Mouse (Mus musculus) heart, embryonic 13.5 days (tissue): ENCODE measurements around the gene Slc30a7. TPM values are rescaled to one million over a fixed set of nuclear protein-coding genes. Genes with fewer than 3 reads are reported as not detected.
A peak's percentile ranks its signal among the peaks of the same experiment; 100 is the strongest.

ENCODE experiments used
- ATAC-seq: fragments of 200-750 bp; cut with Nextera tagmentation; 2 replicates; pipeline ENCODE4 v1.8.0; 2017; ENCODE audit warnings: moderate TSS enrichment; ENCODE audit not compliant: insufficient number of reproducible peaks, low FRiP score, low TSS enrichment; ENCODE audit errors: extremely low read depth
- H3K27ac ChIP-seq: fragments of 300-500 bp; sonication (generic); replicated peaks from 2 replicates; pipeline ENCODE4 v1.5.1; 2015; ENCODE audit warnings: moderate library complexity, mild to moderate bottlenecking, inconsistent platforms
- H3K27me3 ChIP-seq: fragments of 300-500 bp; sonication (generic); replicated peaks from 2 replicates; pipeline ENCODE4 v1.6.1; 2015; ENCODE audit warnings: mild to moderate bottlenecking, inconsistent platforms
- H3K36me3 ChIP-seq: fragments of 300-500 bp; sonication (generic); 2 replicates; pipeline ENCODE4 v1.6.1; 2015; ENCODE audit warnings: mild to moderate bottlenecking, inconsistent platforms
- H3K4me1 ChIP-seq: fragments of 300-500 bp; sonication (generic); 2 replicates; pipeline ENCODE4 v1.6.1; 2015; ENCODE audit warnings: inconsistent platforms
- H3K4me2 ChIP-seq: fragments of 300-500 bp; sonication (generic); 2 replicates; pipeline ENCODE4 v1.6.1; 2015; ENCODE audit warnings: inconsistent platforms, mild to moderate bottlenecking, moderate library complexity
- H3K4me3 ChIP-seq: fragments of 300-500 bp; sonication (generic); 2 replicates; pipeline ENCODE4 v1.5.1; 2015; ENCODE audit warnings: moderate library complexity, mild to moderate bottlenecking, inconsistent platforms
- H3K9ac ChIP-seq: fragments of 300-500 bp; sonication (generic); 2 replicates; pipeline ENCODE4 v1.6.1; 2015; ENCODE audit warnings: inconsistent platforms, mild to moderate bottlenecking, moderate library complexity
- H3K9me3 ChIP-seq: fragments of 300-500 bp; sonication (generic); 2 replicates; pipeline ENCODE4 v1.6.1; 2016; ENCODE audit warnings: inconsistent platforms
- WGBS: fragments of 180-500 bp; shearing (Covaris S2); methylation state at CpG from one replicate; pipeline ENCODE4 v1.1.7; 2015; ENCODE audit warnings: mixed read lengths; 5-methylcytosine and 5-hydroxymethylcytosine counted together
- polyA plus RNA-seq: library from polyadenylated mRNA; unstranded; fragments of >200 nt; fragmentation: Nextera tagmentation; extraction: Ambion mirVana; gene quantifications from 2 replicates; pipeline ENCODE4 v1.2.1, GENCODE M21; 2015

The Slc30a7 gene
- polyA plus RNA-seq: 17.4 and 19.8 TPM in 2 replicates

- Histone ChIP-seq H3K4me3 (peak within 1 kb of the TSS; percentile 86), H3K36me3 (peaks cover 32% of the 10 kb centered on the region), H3K4me2 (peak within 1 kb of the TSS; percentile 98), H3K9me3 (no peaks in the 10 kb centered on the region), H3K27me3 (no peaks in the 10 kb centered on the region), H3K27ac (peak within 1 kb of the TSS; percentile 88), H3K9ac (peak within 1 kb of the TSS; percentile 93), H3K4me1 (peaks cover 34% of the 10 kb centered on the region)
- ATAC-seq: peak; percentile 86
- under 1% methylated on average over 67 of the region's 67 CpGs for WGBS
Observed at GRCm38 (mm10) chr3:116006978-116007940, at the start of gene Slc30a7, which contains the start of gene Extl2. Gene Slc30a7, minus strand, starts transcription at chr3:116007406. Gene Extl2, plus strand, starts transcription at chr3:116007462.

GRCm38 (mm10) chr3:116047034-116047433 lies 39.8 kb upstream of the Slc30a7 start:
- H3K4me1 ChIP-seq: no peaks in the 10 kb centered on the region
- no peaks in the 10 kb centered on the region for H3K27me3 ChIP-seq
- no peaks in the 10 kb centered on the region for H3K36me3 ChIP-seq
- H3K4me2 ChIP-seq: no peak overlapping the region
- no peak overlapping the region for H3K9ac ChIP-seq
- no peak overlapping the region for H3K27ac ChIP-seq
- H3K9me3 ChIP-seq: no peaks in the 10 kb centered on the region
- ATAC-seq: no peak
- 55% methylated on average over 5 of the region's 5 CpGs for WGBS
- H3K4me3 ChIP-seq: no peak overlapping the region

GRCm38 (mm10) chr3:116046000-116046399 lies 38.8 kb upstream of the Slc30a7 start:
- H3K4me3 ChIP-seq: no peak overlapping the region
- H3K4me2 ChIP-seq: no peak overlapping the region
- WGBS: 67% methylated on average over 2 of the region's 2 CpGs
- no peaks in the 10 kb centered on the region for H3K27me3 ChIP-seq
- H3K36me3 ChIP-seq: no peaks in the 10 kb centered on the region
- H3K27ac ChIP-seq: no peak overlapping the region
- H3K9ac ChIP-seq: no peak overlapping the region
- no peaks in the 10 kb centered on the region for H3K4me1 ChIP-seq
- no peaks in the 10 kb centered on the region for H3K9me3 ChIP-seq
- ATAC-seq: no peak

GRCm38 (mm10) chr3:116040776-116041175 lies 33.6 kb upstream of the Slc30a7 start:
- WGBS: 71% methylated on average over 3 of the region's 3 CpGs
- ATAC-seq: no peak

GRCm38 (mm10) chr3:116033871-116034222 lies 26.6 kb upstream of the Slc30a7 start:
- ATAC-seq: no peak
- 56% methylated on average over 3 of the region's 3 CpGs for WGBS
- H3K9me3 ChIP-seq: no peaks in the 10 kb centered on the region
- peaks cover under 1% of the 10 kb centered on the region; the same call in 1 of the 2 replicates for H3K36me3 ChIP-seq
- no peak overlapping the region for H3K4me3 ChIP-seq
- H3K4me2 ChIP-seq: no peak overlapping the region
- no peak overlapping the region for H3K9ac ChIP-seq
- H3K4me1 ChIP-seq: no peaks in the 10 kb centered on the region
- H3K27me3 ChIP-seq: peaks cover 6% of the 10 kb centered on the region; the same call in 1 of the 2 replicates
- H3K27ac ChIP-seq: no peak overlapping the region

More at GRCm38 (mm10) chr3:116040776-116041175, 33.6 kb upstream of the Slc30a7 start:
- Histone ChIP-seq H3K4me1 (no peaks in the 10 kb centered on the region), H3K9ac (no peak overlapping the region), H3K9me3 (no peaks in the 10 kb centered on the region), H3K4me2 (no peak overlapping the region), H3K4me3 (no peak overlapping the region), H3K27ac (no peak overlapping the region), H3K36me3 (no peaks in the 10 kb centered on the region), H3K27me3 (no peaks in the 10 kb centered on the region)

GRCm38 (mm10) chr3:116033218-116033870 lies 26.1 kb upstream of the Slc30a7 start:
- WGBS: 55% methylated on average over 6 of the region's 6 CpGs
- Histone ChIP-seq H3K4me3 (no peak overlapping the region), H3K4me2 (no peak overlapping the region), H3K27ac (no peak overlapping the region), H3K4me1 (no peaks in the 10 kb centered on the region), H3K27me3 (peaks cover 6% of the 10 kb centered on the region; the same call in 1 of the 2 replicates), H3K9me3 (no peaks in the 10 kb centered on the region), H3K9ac (no peak overlapping the region), H3K36me3 (peaks cover 6% of the 10 kb centered on the region; the same call in 1 of the 2 replicates)
- ATAC-seq: no peak

- no peak for ATAC-seq
- Histone ChIP-seq H3K9ac (no peak overlapping the region), H3K9me3 (no peaks in the 10 kb centered on the region), H3K27me3 (peaks cover 6% of the 10 kb centered on the region; the same call in 1 of the 2 replicates), H3K4me2 (no peak overlapping the region), H3K27ac (no peak overlapping the region), H3K36me3 (peaks cover 20% of the 10 kb centered on the region), H3K4me1 (peaks cover 5% of the 10 kb centered on the region; the same call in 1 of the 2 replicates), H3K4me3 (no peak overlapping the region)
- 58% methylated on average over 11 of the region's 11 CpGs for WGBS
Observed at GRCm38 (mm10) chr3:116030152-116030788, 23.1 kb upstream of the Slc30a7 start.

GRCm38 (mm10) chr3:116026996-116027395 lies 19.8 kb upstream of the Slc30a7 start:
- H3K4me2 ChIP-seq: no peak overlapping the region
- no peak overlapping the region for H3K4me3 ChIP-seq
- H3K36me3 ChIP-seq: peaks cover 25% of the 10 kb centered on the region
- WGBS: 85% methylated on average over 20 of the region's 20 CpGs
- H3K9me3 ChIP-seq: no peaks in the 10 kb centered on the region
- no peak overlapping the region for H3K27ac ChIP-seq
- ATAC-seq: no peak
- H3K9ac ChIP-seq: no peak overlapping the region
- peaks cover 5% of the 10 kb centered on the region; the same call in 1 of the 2 replicates for H3K4me1 ChIP-seq
- H3K27me3 ChIP-seq: no peaks in the 10 kb centered on the region

GRCm38 (mm10) chr3:116025701-116026100 lies 18.5 kb upstream of the Slc30a7 start:
- no peak for ATAC-seq
- WGBS: 75% methylated on average over 10 of the region's 10 CpGs
- H3K9ac ChIP-seq: no peak overlapping the region

GRCm38 (mm10) chr3:116024669-116025068 lies 17.5 kb upstream of the Slc30a7 start:
- Histone ChIP-seq H3K27me3 (no peaks in the 10 kb centered on the region), H3K4me3 (no peak overlapping the region), H3K27ac (no peak overlapping the region), H3K9ac (no peak overlapping the region), H3K4me2 (no peak overlapping the region), H3K36me3 (peaks cover 25% of the 10 kb centered on the region), H3K4me1 (peaks cover 5% of the 10 kb centered on the region; the same call in 1 of the 2 replicates), H3K9me3 (no peaks in the 10 kb centered on the region)
- 83% methylated on average over 5 of the region's 5 CpGs for WGBS
- ATAC-seq: no peak

More at GRCm38 (mm10) chr3:116025701-116026100, 18.5 kb upstream of the Slc30a7 start:
- no peaks in the 10 kb centered on the region for H3K27me3 ChIP-seq
- H3K27ac ChIP-seq: no peak overlapping the region
- H3K4me1 ChIP-seq: peaks cover 5% of the 10 kb centered on the region; the same call in 1 of the 2 replicates
- H3K9me3 ChIP-seq: no peaks in the 10 kb centered on the region
- H3K36me3 ChIP-seq: peaks cover 25% of the 10 kb centered on the region
- no peak overlapping the region for H3K4me2 ChIP-seq
- H3K4me3 ChIP-seq: no peak overlapping the region

GRCm38 (mm10) chr3:116024236-116024635 lies 17.0 kb upstream of the Slc30a7 start:
- no peak overlapping the region for H3K9ac ChIP-seq
- peaks cover 5% of the 10 kb centered on the region; the same call in 1 of the 2 replicates for H3K4me1 ChIP-seq
- H3K27ac ChIP-seq: no peak overlapping the region
- H3K4me3 ChIP-seq: no peak overlapping the region
- 75% methylated on average over 12 of the region's 12 CpGs for WGBS
- no peak overlapping the region for H3K4me2 ChIP-seq
- H3K36me3 ChIP-seq: peaks cover 25% of the 10 kb centered on the region
- ATAC-seq: no peak
- no peaks in the 10 kb centered on the region for H3K27me3 ChIP-seq
- H3K9me3 ChIP-seq: no peaks in the 10 kb centered on the region
